Mouse (Mus musculus) thymus, adult 18-20 months (tissue): ENCODE data around the gene Shmt2.

Experiments used
- DNase-seq, 2 experiments: peaks; one replicate each; pipeline ENCODE4 v3.0.0; 2022; ENCODE audit warnings: mixed read lengths in 2 of 2

The Shmt2 gene

GRCm38 (mm10) chr10:127531548-127531947 lies 9.3 kb upstream of the Shmt2 start:
- no peak for DNase-seq

GRCm38 (mm10) chr10:127530945-127531344 lies 8.7 kb upstream of the Shmt2 start:
- no peak for DNase-seq

DNA sequence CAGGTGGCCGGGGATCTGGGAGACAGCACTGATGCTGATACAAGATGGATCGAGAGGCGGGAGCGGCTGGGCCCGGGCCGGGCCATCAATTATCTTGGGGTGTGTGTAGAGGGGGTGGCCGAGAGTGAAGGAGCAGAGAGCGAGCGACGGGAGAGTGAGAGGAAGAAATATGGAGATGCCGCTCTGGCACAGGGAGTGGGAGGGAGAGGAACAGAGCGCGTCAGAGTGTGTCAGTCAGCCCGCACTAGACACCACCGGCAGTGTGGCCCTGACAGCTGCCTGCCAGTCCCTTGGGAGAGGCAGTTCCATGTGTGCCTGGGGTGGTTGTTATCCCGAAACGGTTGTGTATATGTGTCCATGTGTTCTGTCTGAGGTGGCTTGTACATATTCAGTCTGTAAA lies 5.2 kb upstream of the Shmt2 start:
- no peak for DNase-seq

- DNase-seq = no peak
These were observed 4.4 kb upstream of the Shmt2 start for GRCm38 (mm10) chr10:127526681-127527080.

- peak in 1 of 2 experiments; percentile 54 for DNase-seq
These were observed 3.8 kb upstream of the Shmt2 start for GRCm38 (mm10) chr10:127526048-127526447.

DNA sequence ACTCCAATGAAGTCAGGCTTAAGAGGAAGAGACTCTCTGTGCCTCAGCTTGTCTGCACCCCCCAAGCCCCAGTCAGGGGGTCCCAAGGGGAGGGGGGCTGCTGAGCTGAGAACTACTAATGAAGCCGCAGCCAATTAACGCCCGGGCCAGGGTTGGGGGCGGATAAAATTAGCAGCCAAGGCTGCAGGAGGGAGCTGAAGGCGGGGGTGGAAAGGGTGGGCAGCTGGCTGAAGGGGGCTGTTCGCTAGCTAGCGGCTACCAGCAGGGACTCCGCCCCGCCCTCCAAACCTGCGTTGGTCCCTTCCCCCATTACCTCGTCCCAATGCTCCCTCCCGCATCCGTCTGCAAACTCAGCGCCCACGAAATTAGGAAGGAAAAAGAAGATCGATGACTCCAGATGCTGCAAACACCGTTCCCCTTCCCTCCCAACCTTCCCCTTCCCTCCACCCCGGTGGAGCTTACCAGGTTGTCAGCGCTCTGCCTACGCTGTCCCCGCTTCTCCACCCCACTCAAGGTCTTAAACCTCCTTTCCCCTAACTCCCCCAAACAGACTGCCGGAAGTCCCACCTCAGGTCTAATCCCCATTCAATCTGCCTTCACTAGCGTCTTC lies 2.5 kb upstream of the Shmt2 start:
- no peak for DNase-seq

- DNase-seq = no peak
These were observed 598 bp downstream of the Shmt2 start for GRCm38 (mm10) chr10:127521611-127522080.

- no peak for DNase-seq
These were observed 1.4 kb downstream of the Shmt2 start for GRCm38 (mm10) chr10:127520714-127521357.

- no peak for DNase-seq
These were observed 2.1 kb downstream of the Shmt2 start for GRCm38 (mm10) chr10:127519903-127520713.

GRCm38 (mm10) chr10:127519041-127519701 lies 3.1 kb downstream of the Shmt2 start:
- no peak for DNase-seq

GRCm38 (mm10) chr10:127517941-127518340 lies 4.3 kb downstream of the Shmt2 start:
- no peak for DNase-seq

DNA sequence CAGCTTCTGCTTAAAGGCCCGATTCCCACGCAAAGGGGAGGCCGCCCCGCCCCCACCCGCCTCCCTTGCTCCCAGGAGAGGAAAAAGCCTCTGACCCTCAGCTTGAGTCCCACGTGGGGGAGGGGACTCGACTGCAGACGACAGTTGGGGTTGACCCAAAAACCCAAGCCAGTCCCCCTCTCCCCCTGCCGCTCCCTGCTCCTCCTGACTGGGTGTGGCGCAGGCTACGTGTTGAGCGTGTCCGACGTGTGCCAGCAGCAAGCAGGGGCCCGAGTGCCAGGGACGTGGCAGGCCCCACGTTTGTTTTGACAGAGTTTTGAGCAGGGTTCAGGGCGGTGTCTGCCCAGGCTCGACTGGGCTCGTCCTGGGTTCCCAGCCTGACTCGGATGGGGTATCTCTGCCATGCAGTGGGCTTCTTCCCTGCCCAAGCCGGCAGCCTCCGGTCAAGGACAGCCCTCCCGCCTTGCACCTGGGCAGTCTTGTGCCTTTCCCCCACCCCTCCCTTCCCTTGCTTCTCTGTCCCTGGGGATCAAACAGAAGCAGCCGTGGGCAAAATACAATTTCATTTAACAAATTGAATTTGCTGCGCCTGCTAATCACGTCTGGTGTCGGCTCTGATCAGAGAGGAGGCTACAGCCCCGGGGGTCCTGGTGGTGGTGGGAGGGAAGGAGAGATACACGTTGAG lies 5.5 kb downstream of the Shmt2 start:
- DNase-seq = no peak

DNA sequence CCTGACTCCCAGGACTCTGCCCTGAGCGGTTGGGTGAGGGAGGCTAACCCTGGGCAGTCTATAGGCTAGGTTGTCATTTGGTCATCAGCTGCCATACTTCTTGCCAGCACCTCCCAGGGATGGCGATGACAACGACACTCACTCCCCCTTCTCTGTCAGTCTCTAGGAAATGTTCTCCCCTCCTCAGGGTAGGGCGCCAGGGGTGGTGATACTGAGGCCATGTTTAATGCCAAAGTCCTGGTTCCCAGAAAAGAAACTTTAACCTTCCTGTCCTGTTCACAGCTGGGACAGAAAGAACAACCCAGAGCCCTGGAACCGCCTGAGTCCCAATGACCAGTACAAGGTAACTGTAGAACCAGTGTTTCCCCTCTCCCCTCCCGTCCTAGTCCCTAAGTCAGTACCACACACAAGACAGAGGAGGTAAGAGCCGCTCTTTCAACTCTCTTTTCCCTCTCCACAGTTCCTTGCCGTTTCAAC lies 6.2 kb downstream of the Shmt2 start:
- no peak for DNase-seq

GRCm38 (mm10) chr10:127515271-127515982 lies 6.8 kb downstream of the Shmt2 start:
- DNase-seq = no peak

DNA sequence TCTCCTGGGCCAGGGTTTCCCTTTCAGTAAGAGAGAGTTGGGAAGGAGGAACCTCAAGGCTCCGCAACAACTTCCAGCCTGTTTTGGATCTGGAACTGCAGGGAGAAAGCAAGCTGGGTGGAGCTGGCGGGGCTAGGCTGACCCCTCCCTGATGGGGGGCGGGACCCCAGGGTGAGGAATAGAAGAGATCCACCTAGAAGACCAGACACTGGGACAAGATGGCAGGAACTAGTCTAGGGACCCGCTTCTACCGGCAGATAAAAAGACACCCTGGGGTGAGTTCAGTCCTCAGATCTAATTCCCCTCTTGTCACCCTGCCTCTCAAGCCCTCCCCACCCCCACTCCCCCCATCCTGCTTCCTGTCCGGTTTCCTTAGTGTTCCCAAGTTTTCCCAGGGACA lies 7.5 kb downstream of the Shmt2 start, which contains the start of gene Ndufa4l2:
Gene Ndufa4l2 (plus strand): TSS at position 204 of the 400 bp plus-strand sequence.
- DNase-seq = no peak

DNA sequence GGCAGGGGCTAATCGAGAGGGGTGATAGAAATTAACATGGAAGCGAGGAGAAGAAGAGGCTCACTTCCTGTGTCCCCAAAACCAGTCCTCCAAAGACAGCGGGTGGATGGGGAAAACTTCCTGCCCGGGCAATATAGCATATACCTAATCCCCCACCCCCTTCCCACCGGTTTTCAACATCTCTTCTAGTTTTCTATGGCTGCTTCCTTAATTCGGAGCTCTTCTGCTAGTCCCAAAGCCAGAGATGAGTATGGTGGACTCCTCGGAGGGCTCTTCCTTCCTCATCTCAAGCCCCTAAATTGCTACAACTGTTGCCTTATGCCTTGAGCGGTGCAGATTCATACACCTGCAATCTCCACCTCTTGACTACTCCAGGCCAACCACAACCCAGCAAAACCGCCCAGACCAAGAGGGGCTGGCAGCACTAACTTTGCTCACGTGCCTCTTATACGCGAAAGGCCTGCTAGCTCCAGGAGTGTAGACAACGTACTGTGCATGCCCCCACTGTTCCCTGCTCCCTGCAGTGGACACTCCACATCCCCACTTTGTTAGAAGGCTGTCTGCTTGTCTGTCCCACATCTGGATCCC lies 8.0 kb downstream of the Shmt2 start:
- no peak for DNase-seq

GRCm38 (mm10) chr10:127513501-127514091 lies 8.6 kb downstream of the Shmt2 start:
- DNase-seq = no peak

GRCm38 (mm10) chr10:127512813-127513212 lies 9.4 kb downstream of the Shmt2 start:
- peak; percentile 78 to 79 for DNase-seq

GRCm38 (mm10) chr10:127512307-127512666 lies 10.0 kb downstream of the Shmt2 start:
- no peak for DNase-seq

DNA sequence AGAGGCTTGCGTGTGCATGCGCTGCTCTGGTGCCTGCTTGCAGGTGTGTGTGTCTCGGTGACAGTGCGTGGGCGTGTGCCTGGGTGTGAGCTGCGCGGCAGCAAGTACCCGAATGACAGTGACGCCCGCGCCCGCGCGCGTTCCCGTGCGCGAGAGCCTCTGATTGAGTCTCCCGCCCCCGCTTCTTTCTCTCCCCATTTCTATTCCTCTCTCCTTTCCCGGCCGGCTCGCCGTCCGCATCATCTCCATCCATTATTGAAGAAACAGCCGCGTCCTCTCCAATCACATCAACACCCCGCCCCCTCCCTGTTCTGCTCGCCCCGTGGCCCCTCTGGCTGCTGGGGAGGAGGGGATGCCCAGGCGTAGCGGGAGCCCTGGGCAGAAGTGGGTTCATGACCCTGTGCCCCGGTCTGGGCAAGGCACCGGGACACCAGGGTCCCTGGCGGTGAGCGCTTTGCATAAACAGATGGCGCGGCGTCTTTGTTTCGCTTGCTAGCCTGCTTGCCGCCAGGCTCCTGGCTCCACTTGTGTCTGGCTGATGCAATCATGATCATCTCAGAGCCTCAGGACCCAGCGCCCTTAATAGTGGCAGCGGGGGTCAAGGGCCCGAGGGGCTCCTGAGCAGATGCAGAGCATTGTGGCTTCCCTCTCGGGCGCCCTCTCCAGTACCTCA lies 10.5 kb downstream of the Shmt2 start:
- peak in 1 of 2 experiments; percentile 61 for DNase-seq
